Mouse (Mus musculus): ENCODE measurements at regions not wholly inside any gene's neighbourhood (a gene's known extent, or its start where the extent isn't known, plus 50 kb on each side); places are given as distances from the start of the nearest gene placed in this dataset.
A peak's percentile ranks its signal among the peaks of the same experiment; 100 is the strongest.

GRCm38 (mm10) chr8:102223097-102223496, 562.3 kb downstream of the Cdh11 start:
- TF ChIP-seq POLR2A (IDR thresholded peaks at IDR 0.05; ENCODE audit: borderline replicate concordance, extremely low read depth, insufficient read depth, insufficient read length, poor library complexity, severe bottlenecking) = no peak
- DNase-seq (ENCODE audit: low read depth) = no peak

- no peak for TF ChIP-seq POLR2A (IDR thresholded peaks at IDR 0.05; ENCODE audit: borderline replicate concordance, extremely low read depth, insufficient read depth, insufficient read length, poor library complexity, severe bottlenecking)
- no peak for TF ChIP-seq CTCF (IDR thresholded peaks at IDR 0.05; ENCODE audit: borderline replicate concordance, extremely low read depth, insufficient read depth, insufficient read length)
- DNase-seq (ENCODE audit: low read depth) = no peak
Observed at GRCm38 (mm10) chr8:102205633-102206032, 579.8 kb downstream of the Cdh11 start.

GRCm38 (mm10) chr8:102159541-102160197, 625.8 kb downstream of the Cdh11 start:
- TF ChIP-seq POLR2A (IDR thresholded peaks at IDR 0.05; ENCODE audit: borderline replicate concordance, extremely low read depth, insufficient read depth, insufficient read length, poor library complexity, severe bottlenecking) (no peak), CTCF (IDR thresholded peaks at IDR 0.05; ENCODE audit: borderline replicate concordance, extremely low read depth, insufficient read depth, insufficient read length) (no peak)
- DNase-seq (ENCODE audit: low read depth) = no peak

GRCm38 (mm10) chr8:102118657-102119056, 666.8 kb downstream of the Cdh11 start:
- no peak for TF ChIP-seq POLR2A (IDR thresholded peaks at IDR 0.05; ENCODE audit: borderline replicate concordance, extremely low read depth, insufficient read depth, insufficient read length, poor library complexity, severe bottlenecking)
- no peak for TF ChIP-seq CTCF (IDR thresholded peaks at IDR 0.05; ENCODE audit: borderline replicate concordance, extremely low read depth, insufficient read depth, insufficient read length)
- no peak for DNase-seq (ENCODE audit: low read depth)

- peak; percentile 40 for DNase-seq (ENCODE audit: low read depth)
- TF ChIP-seq POLR2A (IDR thresholded peaks at IDR 0.05; ENCODE audit: borderline replicate concordance, extremely low read depth, insufficient read depth, insufficient read length, poor library complexity, severe bottlenecking) = no peak
- TF ChIP-seq CTCF (IDR thresholded peaks at IDR 0.05; ENCODE audit: borderline replicate concordance, extremely low read depth, insufficient read depth, insufficient read length) = no peak
Observed at GRCm38 (mm10) chr8:102116846-102117403, 668.5 kb downstream of the Cdh11 start.

- DNase-seq (ENCODE audit: low read depth) = peak; percentile 48
Observed at GRCm38 (mm10) chr8:102103773-102104172, 681.7 kb downstream of the Cdh11 start.

GRCm38 (mm10) chr8:102096726-102097125, 688.7 kb downstream of the Cdh11 start:
- no peak for DNase-seq (ENCODE audit: low read depth)
- no peak for TF ChIP-seq POLR2A (IDR thresholded peaks at IDR 0.05; ENCODE audit: borderline replicate concordance, extremely low read depth, insufficient read depth, insufficient read length, poor library complexity, severe bottlenecking)

More at GRCm38 (mm10) chr8:102103773-102104172, 681.7 kb downstream of the Cdh11 start:
- no peak for TF ChIP-seq CTCF (IDR thresholded peaks at IDR 0.05; ENCODE audit: borderline replicate concordance, extremely low read depth, insufficient read depth, insufficient read length)

- TF ChIP-seq POLR2A (IDR thresholded peaks at IDR 0.05; ENCODE audit: borderline replicate concordance, extremely low read depth, insufficient read depth, insufficient read length, poor library complexity, severe bottlenecking) (no peak), CTCF (IDR thresholded peaks at IDR 0.05; ENCODE audit: borderline replicate concordance, extremely low read depth, insufficient read depth, insufficient read length) (no peak)
- DNase-seq (ENCODE audit: low read depth) = peak; percentile 73
Observed at GRCm38 (mm10) chr8:102085927-102086326, 699.5 kb downstream of the Cdh11 start.

GRCm38 (mm10) chr8:102075611-102076010, 709.8 kb downstream of the Cdh11 start:
- DNase-seq (ENCODE audit: low read depth) = peak; percentile 78
- TF ChIP-seq POLR2A (IDR thresholded peaks at IDR 0.05; ENCODE audit: borderline replicate concordance, extremely low read depth, insufficient read depth, insufficient read length, poor library complexity, severe bottlenecking) = no peak
- TF ChIP-seq CTCF (IDR thresholded peaks at IDR 0.05; ENCODE audit: borderline replicate concordance, extremely low read depth, insufficient read depth, insufficient read length) = no peak

GRCm38 (mm10) chr8:102064137-102064536, 721.3 kb downstream of the Cdh11 start:
- no peak for TF ChIP-seq CTCF (IDR thresholded peaks at IDR 0.05; ENCODE audit: borderline replicate concordance, extremely low read depth, insufficient read depth, insufficient read length)
- no peak for TF ChIP-seq POLR2A (IDR thresholded peaks at IDR 0.05; ENCODE audit: borderline replicate concordance, extremely low read depth, insufficient read depth, insufficient read length, poor library complexity, severe bottlenecking)
- DNase-seq (ENCODE audit: low read depth) = peak; percentile 15

GRCm38 (mm10) chr8:102053429-102053828, 732.0 kb downstream of the Cdh11 start:
- no peak for DNase-seq (ENCODE audit: low read depth)
- TF ChIP-seq CTCF (IDR thresholded peaks at IDR 0.05; ENCODE audit: borderline replicate concordance, extremely low read depth, insufficient read depth, insufficient read length) (no peak), POLR2A (IDR thresholded peaks at IDR 0.05; ENCODE audit: borderline replicate concordance, extremely low read depth, insufficient read depth, insufficient read length, poor library complexity, severe bottlenecking) (no peak)
